Mouse (Mus musculus): ENCODE measurements around the gene Zfp362. TPM values are rescaled to one million over a fixed set of nuclear protein-coding genes. Genes with fewer than 3 reads are reported as not detected.

The Zfp362 gene
- total and polyA plus RNA-seq, 2 experiments from 2014 or later = 27.0 to 33.3 TPM

- 67% methylated on average over 12 of the region's 12 CpGs for WGBS
- no peak for DNase-seq (ENCODE audit: low spot score)
Observed at GRCm38 (mm10) chr4:128845367-128845973, 39.6 kb upstream of the Zfp362 start.

GRCm38 (mm10) chr4:128844566-128844965 lies 38.7 kb upstream of the Zfp362 start:
- no peak for TF ChIP-seq CTCF (IDR thresholded peaks at IDR 0.05)
- Histone ChIP-seq H3K9ac (replicated peaks; ENCODE audit: low read length, poor library complexity, severe bottlenecking) (no peak overlapping the region), H3K27me3 (ENCODE audit: insufficient read depth, low read length) (no peaks in the 10 kb centered on the region), H3K4me3 (ENCODE audit: low read depth, low read length) (no peak overlapping the region), H3K9me3 (ENCODE audit: low read length) (no peaks in the 10 kb centered on the region), H3K4me1 (ENCODE audit: insufficient read depth, low read length) (no peaks in the 10 kb centered on the region), H3K27ac (ENCODE audit: low read depth, low read length) (no peak overlapping the region), H3K4me2 (ENCODE audit: low read depth, low read length, poor library complexity, severe bottlenecking) (no peak overlapping the region), H3K36me3 (ENCODE audit: insufficient read depth, low read length) (no peaks in the 10 kb centered on the region)
- 37% methylated on average over 13 of the region's 13 CpGs for whole genome bisulfite sequencing
- ATAC-seq (ENCODE audit: low FRiP score) = no peak
- DNase-seq (ENCODE audit: low spot score) = no peak

More at GRCm38 (mm10) chr4:128845367-128845973, 39.6 kb upstream of the Zfp362 start:
- no peak overlapping the region for H3K27ac ChIP-seq (ENCODE audit: low read depth, low read length)
- no peaks in the 10 kb centered on the region for H3K4me1 ChIP-seq (ENCODE audit: insufficient read depth, low read length)
- H3K4me3 ChIP-seq (ENCODE audit: low read depth, low read length) = no peak overlapping the region
- H3K4me2 ChIP-seq (ENCODE audit: low read depth, low read length, poor library complexity, severe bottlenecking) = no peak overlapping the region
- no peak for ATAC-seq (ENCODE audit: low FRiP score)
- no peaks in the 10 kb centered on the region for H3K27me3 ChIP-seq (ENCODE audit: insufficient read depth, low read length)
- H3K36me3 ChIP-seq (ENCODE audit: insufficient read depth, low read length) = no peaks in the 10 kb centered on the region
- no peaks in the 10 kb centered on the region for H3K9me3 ChIP-seq (ENCODE audit: low read length)
- TF ChIP-seq CTCF (IDR thresholded peaks at IDR 0.05) = no peak
- no peak overlapping the region for H3K9ac ChIP-seq (replicated peaks; ENCODE audit: low read length, poor library complexity, severe bottlenecking)

GRCm38 (mm10) chr4:128841259-128841658 lies 35.4 kb upstream of the Zfp362 start:
- no peak overlapping the region for H3K4me2 ChIP-seq (ENCODE audit: low read depth, low read length, poor library complexity, severe bottlenecking)
- H3K36me3 ChIP-seq (ENCODE audit: insufficient read depth, low read length) = no peaks in the 10 kb centered on the region
- no peak for TF ChIP-seq CTCF (IDR thresholded peaks at IDR 0.05)
- H3K9ac ChIP-seq (replicated peaks; ENCODE audit: low read length, poor library complexity, severe bottlenecking) = no peak overlapping the region
- peak; percentile 66 for DNase-seq (ENCODE audit: low spot score)
- no peak for ATAC-seq (ENCODE audit: low FRiP score)
- no peak overlapping the region for H3K27ac ChIP-seq (ENCODE audit: low read depth, low read length)
- no peaks in the 10 kb centered on the region for H3K27me3 ChIP-seq (ENCODE audit: insufficient read depth, low read length)
- no peaks in the 10 kb centered on the region for H3K9me3 ChIP-seq (ENCODE audit: low read length)
- 25% methylated on average over 8 of the region's 8 CpGs for WGBS
- H3K4me1 ChIP-seq (ENCODE audit: insufficient read depth, low read length) = no peaks in the 10 kb centered on the region
- H3K4me3 ChIP-seq (ENCODE audit: low read depth, low read length) = no peak overlapping the region

- no peak for TF ChIP-seq CTCF (IDR thresholded peaks at IDR 0.05)
- H3K36me3 ChIP-seq (ENCODE audit: insufficient read depth, low read length) = no peaks in the 10 kb centered on the region
- H3K27me3 ChIP-seq (ENCODE audit: insufficient read depth, low read length) = no peaks in the 10 kb centered on the region
- no peaks in the 10 kb centered on the region for H3K4me1 ChIP-seq (ENCODE audit: insufficient read depth, low read length)
- no peak overlapping the region for H3K4me2 ChIP-seq (ENCODE audit: low read depth, low read length, poor library complexity, severe bottlenecking)
- H3K4me3 ChIP-seq (ENCODE audit: low read depth, low read length) = no peak overlapping the region
- no peaks in the 10 kb centered on the region for H3K9me3 ChIP-seq (ENCODE audit: low read length)
- DNase-seq (ENCODE audit: low spot score) (peak; percentile 69), ATAC-seq (ENCODE audit: low FRiP score) (no peak; the same call in 1 of the 2 replicates)
- H3K9ac ChIP-seq (replicated peaks; ENCODE audit: low read length, poor library complexity, severe bottlenecking) = no peak overlapping the region
- 53% methylated on average over 16 of the region's 16 CpGs for WGBS
- H3K27ac ChIP-seq (ENCODE audit: low read depth, low read length) = no peak overlapping the region
Observed at GRCm38 (mm10) chr4:128839811-128840738, 34.2 kb upstream of the Zfp362 start.

- WGBS = 54% methylated on average over 5 of the region's 5 CpGs
- Histone ChIP-seq H3K4me2 (ENCODE audit: low read depth, low read length, poor library complexity, severe bottlenecking) (no peak overlapping the region), H3K36me3 (ENCODE audit: insufficient read depth, low read length) (no peaks in the 10 kb centered on the region), H3K27me3 (ENCODE audit: insufficient read depth, low read length) (no peaks in the 10 kb centered on the region), H3K27ac (ENCODE audit: low read depth, low read length) (no peak overlapping the region), H3K9ac (replicated peaks; ENCODE audit: low read length, poor library complexity, severe bottlenecking) (no peak overlapping the region), H3K9me3 (ENCODE audit: low read length) (no peaks in the 10 kb centered on the region), H3K4me1 (ENCODE audit: insufficient read depth, low read length) (no peaks in the 10 kb centered on the region), H3K4me3 (ENCODE audit: low read depth, low read length) (no peak overlapping the region)
- DNase-seq (ENCODE audit: low spot score) = no peak
- no peak for ATAC-seq (ENCODE audit: low FRiP score)
- no peak for TF ChIP-seq CTCF (IDR thresholded peaks at IDR 0.05)
Observed at GRCm38 (mm10) chr4:128838202-128838601, 32.4 kb upstream of the Zfp362 start.

GRCm38 (mm10) chr4:128824131-128824530 lies 18.3 kb upstream of the Zfp362 start:
- no peaks in the 10 kb centered on the region for H3K36me3 ChIP-seq (ENCODE audit: insufficient read depth, low read length)
- H3K27ac ChIP-seq (ENCODE audit: low read depth, low read length) = no peak overlapping the region
- H3K4me3 ChIP-seq (ENCODE audit: low read depth, low read length) = no peak overlapping the region
- ATAC-seq (ENCODE audit: low FRiP score) (no peak), DNase-seq (ENCODE audit: low spot score) (no peak)
- no peaks in the 10 kb centered on the region for H3K9me3 ChIP-seq (ENCODE audit: low read length)
- no peak overlapping the region for H3K4me2 ChIP-seq (ENCODE audit: low read depth, low read length, poor library complexity, severe bottlenecking)
- TF ChIP-seq CTCF (IDR thresholded peaks at IDR 0.05) = no peak
- no peaks in the 10 kb centered on the region for H3K4me1 ChIP-seq (ENCODE audit: insufficient read depth, low read length)
- 76% methylated on average over 3 of the region's 3 CpGs for WGBS
- no peak overlapping the region for H3K9ac ChIP-seq (replicated peaks; ENCODE audit: low read length, poor library complexity, severe bottlenecking)
- no peaks in the 10 kb centered on the region for H3K27me3 ChIP-seq (ENCODE audit: insufficient read depth, low read length)
